Mouse (Mus musculus) adrenal gland, adult 18-20 months (tissue): ENCODE measurements around the gene Lhx5. TPM values are rescaled to one million over a fixed set of nuclear protein-coding genes. Genes with fewer than 3 reads are reported as not detected.

Source experiments
- DNase-seq, 2 experiments: peaks; one replicate each; pipeline ENCODE4 v3.0.0; 2021 to 2022; ENCODE audit warnings: low spot score in 2 of 2
- total RNA-seq, 2 experiments: library from RNA; stranded (reverse); gene quantifications; 1 replicate in 1 of 2; 2 replicates in 1 of 2; pipeline ENCODE4 v1.2.3; 2021

The Lhx5 gene
- total RNA-seq, 2 experiments from 2014 or later, result not detected

DNA sequence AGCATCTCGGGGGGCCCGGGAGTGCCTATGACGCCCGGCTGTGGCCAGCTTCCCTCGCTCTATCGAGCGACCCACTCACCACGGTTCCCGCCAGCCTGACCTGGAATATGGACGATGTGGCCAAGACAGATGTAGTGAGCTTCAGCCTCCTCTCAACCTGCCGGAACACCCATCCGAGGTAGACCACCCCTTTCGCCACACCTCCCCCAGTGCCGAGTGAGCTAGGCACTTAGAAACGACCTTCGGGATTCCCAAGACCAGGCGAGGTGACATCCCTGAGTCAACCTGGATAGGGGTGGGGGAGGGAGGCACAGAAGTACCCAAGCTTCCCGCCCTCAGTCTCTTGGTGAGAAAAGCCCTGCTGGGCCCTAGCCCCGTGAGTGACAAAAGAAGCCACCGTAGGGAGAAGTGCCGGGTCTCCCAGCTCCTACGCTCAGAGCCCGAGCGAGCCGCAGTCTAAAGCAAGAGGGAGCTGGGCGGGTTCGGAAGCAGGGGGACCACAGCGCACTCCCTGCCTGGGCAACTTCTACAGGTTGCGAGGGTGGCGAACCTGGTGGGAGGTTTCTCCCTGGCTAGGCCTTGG lies 407 bp upstream of the Lhx5 start:
- DNase-seq, result no peak

DNA sequence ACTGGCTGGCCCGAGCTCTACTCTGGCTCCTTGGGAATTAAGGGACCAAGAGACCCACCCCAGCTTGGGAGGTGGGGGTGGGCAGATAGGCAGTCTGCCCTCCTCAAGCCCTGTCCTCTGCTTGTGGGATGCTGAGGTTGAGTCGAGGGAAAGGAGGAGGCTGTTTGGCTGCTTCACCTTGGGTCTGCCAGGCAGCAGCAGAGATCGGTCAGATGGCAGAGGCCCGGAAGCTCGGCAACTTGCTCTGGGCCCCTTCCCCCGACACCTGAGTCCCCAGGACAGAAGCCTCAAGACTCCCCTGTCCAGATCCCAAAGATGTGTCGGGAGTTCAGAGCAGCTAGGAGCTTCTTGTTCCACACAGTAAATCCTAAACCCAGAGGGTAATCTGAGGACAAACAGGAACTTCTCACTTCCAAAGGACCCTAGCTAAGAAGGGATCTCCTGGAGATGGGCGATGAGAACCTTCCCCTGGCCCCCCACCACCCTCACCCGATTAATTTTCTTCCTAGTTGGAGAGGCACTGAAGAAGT lies 1.1 kb downstream of the Lhx5 start:
- no peak for DNase-seq

DNA sequence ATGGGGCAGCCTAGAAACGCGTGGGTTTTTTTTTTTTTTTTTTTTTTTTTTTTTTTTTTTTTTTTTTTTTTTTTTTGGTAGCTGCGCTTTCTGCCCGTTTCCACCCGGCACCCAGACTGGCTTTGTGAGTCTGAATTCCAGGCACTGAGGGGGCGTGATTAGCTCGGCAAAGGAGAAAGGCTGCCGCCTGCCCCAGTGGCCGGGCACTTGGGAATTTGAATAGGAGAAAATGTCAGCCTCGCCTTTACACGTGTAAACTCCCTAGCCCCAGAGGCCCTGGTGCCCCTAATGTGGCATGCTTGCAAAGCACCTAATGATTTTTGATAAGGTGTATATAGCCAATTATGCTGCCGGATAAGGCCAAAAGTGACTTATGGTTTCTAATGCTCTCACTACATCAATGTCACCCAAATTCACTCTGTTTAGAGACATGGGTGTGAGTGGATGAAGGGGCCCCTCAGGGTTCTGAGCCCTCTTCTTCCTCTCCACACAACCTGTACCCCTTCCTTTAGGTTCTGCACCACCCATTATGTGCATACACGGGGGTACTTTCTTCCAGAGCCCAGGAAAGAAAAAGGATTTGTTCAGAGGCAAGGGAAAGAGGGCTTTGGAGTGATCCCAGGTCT lies 1.7 kb downstream of the Lhx5 start:
- no peak for DNase-seq

DNA sequence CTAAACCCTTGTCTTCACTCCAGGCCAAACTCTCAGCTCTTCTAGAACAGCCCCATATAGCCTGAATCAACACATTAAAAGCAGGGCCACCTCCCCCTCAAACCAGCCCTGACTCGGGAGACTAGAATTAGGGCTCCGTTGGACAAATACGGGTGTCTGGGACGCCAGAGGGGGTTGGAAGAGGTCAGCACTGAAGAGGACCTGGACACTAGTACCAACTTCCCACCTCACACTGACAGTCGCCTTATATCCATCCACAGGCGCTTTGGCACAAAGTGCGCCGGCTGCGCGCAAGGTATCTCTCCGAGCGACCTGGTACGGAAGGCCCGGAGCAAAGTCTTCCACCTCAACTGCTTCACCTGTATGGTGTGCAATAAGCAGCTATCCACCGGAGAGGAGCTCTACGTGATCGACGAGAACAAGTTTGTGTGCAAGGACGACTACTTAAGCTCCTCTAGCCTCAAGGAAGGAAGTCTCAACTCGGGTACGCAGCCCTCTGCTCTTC lies 2.8 kb downstream of the Lhx5 start:
- no peak for DNase-seq

DNA sequence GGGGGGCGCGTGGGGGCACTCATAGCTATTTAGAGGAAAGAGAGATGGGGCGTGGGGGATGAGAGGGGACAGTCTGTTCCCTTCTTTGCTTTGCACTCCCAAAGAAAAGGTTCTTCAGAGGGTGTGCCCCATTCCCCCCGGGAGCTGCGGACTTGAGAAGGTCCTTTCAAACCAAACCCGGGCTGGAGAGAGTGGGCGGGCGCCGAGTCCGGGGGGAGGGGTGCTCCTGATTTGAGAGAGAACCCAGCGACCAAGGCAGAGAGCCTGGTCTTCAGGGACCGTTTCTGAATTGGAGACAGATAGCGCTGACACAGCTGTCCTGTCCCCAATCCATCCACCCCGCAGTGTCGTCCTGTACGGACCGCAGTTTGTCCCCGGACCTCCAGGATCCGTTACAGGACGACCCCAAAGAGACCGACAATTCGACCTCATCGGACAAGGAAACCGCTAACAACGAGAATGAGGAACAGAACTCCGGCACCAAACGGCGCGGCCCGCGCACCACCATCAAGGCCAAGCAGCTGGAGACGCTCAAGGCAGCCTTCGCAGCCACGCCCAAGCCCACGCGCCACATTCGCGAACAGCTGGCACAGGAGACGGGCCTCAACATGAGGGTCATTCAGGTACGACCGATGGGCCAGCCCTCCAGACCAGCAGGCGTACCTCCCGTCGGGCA lies 3.6 kb downstream of the Lhx5 start:
- no peak for DNase-seq

DNA sequence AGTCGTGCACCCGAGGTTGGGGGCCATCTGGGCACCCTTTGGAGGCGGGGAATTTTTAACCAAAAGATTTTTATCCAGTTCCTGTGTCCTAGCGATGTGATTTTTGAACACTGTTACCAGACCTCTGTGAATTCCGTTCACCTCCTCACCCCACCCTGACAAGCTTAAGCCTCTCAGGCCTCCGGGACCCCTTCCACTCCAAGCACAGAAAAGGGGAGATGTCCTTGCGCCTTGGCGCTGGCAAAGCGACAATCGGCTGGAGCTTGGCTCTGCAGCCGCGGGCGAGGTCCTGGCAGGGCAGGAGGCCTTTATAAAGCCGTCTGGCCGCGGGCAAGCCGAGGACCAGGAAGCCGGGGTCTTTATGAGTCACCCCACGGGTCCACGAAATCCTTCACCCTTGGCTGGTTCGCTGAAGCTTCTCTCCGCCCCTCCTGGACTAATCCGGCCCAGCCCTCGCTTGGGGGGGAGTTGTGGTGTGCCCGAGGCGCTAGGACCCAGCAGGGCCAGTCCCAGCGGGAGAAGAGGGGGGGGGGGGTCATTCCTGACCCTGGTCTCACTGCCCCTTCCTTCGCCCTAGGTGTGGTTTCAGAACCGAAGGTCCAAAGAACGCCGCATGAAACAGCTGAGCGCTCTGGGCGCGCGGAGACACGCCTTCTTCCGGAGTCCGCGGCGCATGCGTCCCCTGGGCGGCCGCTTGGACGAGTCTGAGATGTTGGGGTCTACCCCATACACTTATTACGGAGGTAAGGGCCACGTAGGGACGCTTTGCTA lies 4.4 kb downstream of the Lhx5 start:
- DNase-seq, result no peak

DNA sequence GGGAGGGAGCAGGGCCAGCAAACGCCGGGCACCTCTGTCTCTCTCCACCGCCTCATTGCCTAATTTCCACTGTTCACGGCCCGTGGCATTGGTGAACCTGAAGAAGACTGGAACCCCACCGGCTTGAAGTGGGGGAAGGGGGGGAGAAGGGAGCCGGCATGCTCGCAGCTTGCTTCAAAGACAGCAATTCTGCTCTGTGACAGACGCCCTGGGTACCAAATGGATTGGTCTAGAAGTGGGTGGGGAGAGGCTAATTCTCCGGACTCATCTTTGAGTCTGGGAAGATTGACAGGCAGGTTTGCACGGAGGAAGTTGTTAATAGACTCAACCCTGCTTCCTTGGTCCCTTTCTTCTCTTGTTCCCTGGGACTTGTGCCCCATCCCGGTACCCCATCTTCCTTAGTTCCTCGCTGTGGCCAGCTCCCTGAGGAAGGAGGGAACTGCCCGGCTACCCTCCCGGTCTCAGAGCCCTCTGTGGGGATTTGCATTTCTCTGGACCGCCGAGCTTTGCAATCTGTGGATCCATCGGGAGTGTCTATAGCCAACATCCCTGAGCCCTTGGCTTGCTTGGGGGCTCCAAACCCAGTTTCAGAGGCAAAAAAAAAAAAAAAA lies 5.5 kb downstream of the Lhx5 start:
- DNase-seq, result no peak

DNA sequence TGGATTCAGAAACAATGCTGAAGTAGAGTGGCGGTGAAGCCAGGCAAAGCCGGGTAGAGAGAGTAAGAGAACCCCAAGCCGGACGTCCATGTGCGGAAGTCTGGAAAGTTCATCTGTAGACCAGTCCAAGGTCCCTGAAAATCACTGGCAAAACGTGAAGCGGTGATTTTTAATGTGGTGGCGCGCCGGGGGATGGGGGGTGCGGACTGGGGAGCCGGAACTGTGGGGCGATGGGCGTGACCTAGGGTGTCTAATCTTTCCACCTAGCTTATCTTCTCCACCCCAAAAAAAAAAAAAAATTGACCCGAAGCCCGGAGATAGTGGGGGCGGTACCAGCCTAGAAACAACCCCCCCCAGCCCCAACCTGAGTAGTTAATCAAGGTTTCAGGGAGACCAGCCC lies 6.0 kb downstream of the Lhx5 start:
- no peak for DNase-seq

DNA sequence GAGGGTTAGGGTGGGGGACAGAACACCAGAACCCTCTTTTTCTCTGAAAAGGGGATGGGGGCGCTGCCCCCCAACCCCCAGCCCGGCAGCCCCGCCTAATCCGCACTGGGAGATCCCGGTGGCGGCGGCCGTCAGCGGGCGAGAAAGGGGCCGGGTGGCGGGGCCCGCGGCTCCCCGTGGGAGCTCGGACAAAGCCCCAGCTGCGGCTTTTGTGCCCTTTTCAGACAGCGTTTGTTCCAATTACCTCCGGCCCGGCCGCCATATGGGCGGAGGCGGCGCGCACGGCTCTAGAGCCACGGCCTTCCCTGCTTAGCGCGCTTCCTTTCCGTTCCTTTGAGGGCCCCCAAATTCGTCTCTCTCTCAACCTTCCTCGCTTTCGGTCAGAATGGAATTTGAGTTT lies 6.5 kb downstream of the Lhx5 start:
- no peak for DNase-seq

DNA sequence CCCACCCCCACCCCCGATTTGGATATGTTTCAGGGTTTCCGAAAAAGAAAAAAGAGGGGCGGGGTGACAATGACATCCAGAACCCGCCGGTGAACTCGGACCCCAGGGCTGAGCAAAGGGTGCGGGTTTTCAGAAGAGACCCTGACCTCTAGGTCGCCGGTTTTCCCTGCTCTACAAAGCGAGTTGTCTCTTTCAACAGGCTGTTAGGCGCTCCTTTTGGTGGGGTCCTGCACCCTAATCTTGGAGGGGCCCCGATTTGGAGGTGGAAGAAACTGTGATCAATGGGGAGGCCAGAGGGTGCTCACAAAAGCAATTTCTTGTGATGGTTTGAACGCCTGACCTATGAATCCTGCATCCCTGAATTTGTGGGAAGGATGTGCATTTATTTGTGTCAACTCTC lies 7.0 kb downstream of the Lhx5 start:
- DNase-seq, result no peak

DNA sequence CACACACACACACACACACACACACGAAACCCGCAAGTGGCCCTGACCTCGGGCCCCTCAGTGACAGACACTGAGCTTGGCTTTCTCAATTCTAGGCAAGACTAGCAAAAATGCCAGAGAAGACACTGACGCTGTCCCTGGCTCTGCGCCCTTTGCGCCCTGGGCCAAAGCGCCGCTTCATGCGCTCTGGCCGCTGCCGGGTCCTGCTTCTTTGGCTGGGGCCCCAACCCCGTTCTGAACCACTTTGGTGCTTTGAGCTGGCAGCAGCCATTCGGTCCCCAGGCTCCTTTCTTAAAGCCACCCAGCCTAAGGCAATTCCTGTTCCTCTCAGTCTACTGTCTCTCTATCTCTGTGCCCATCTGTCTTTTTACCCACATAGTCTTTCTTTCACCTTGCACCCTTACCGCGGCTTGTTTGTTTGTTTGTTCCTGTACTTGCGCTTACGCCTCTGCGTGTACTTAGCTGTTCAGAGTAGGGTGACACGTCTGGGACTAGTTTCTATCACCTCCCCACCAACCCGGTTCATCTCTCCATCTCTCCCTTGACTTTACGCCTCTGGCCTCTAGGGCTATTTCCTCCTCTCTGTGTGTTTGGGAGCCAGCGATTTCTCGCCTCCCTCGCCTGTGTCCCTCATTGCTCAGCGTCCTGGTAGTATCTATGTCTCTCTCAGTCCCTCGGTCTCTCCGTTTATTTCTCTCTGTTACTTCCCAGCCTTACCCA lies 7.7 kb downstream of the Lhx5 start:
- no peak for DNase-seq

DNA sequence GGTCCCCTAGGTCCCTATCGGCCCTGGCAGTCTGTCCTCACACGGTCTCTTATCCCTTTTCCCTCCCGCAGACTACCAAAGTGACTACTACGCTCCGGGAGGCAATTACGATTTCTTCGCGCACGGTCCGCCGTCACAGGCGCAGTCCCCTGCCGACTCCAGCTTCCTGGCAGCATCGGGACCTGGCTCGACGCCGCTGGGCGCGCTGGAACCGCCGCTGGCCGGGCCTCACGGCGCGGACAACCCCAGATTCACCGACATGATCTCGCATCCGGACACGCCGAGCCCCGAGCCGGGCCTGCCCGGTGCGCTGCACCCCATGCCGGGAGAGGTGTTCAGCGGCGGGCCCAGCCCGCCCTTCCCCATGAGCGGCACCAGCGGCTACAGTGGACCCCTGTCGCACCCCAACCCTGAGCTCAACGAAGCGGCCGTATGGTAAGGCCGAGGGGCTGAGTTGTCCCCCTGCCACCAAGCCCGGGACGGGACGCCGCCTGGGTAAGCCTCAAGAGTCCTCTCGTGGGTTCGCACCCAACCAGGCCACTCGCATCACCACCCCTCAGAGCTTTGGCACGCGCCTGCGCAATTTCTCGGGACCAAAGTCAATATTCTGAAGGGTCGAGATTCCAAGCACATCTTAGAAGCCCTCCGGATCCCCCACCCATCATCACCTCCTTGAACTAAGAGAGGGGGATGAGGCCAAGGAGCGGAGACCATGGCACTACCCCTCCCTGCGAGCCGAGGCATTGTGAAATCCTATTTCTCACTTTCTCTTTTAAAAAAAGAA lies 8.6 kb downstream of the Lhx5 start:
- no peak for DNase-seq

DNA sequence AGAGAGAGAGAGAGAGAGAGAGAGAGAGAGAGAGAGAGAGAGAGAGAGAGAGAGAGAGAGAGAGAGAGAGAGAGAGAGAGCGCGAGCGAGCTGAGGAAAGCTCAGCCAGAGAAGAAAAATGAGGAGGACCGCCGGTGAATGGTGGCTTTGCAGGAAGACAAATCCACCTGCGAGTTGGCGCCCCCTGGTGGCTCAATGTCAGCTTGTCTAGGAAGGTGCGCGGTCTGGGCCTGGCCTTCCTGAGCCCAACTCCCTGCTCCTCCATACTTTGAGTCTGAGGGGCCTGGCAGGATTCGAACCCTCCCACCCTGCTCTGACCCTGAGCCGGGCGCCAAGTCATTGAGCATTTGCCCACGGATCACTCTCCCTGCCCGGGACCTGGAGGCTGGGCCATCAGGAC lies 9.2 kb downstream of the Lhx5 start:
- DNase-seq, result peak; percentile 91 to 92

DNA sequence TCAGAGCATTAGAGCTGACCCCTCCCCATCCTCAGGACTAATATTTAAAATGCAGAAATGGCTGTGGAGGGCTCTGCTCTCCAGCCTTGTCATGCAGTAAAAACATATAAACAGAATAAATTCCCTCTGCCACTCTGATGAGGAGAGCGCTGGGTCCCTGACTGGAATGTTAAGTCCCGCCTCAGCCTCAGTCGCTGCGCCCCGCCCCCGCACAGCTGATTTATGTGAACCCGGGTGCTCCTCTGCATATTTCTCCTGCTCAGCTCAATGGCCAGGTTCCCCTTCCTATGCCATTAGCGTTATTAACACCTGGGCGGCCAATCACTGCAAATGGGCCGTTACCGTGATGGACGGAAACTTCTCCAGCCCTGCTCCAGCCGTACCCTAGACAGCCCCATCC lies 15.8 kb downstream of the Lhx5 start:
- DNase-seq, result no peak

DNA sequence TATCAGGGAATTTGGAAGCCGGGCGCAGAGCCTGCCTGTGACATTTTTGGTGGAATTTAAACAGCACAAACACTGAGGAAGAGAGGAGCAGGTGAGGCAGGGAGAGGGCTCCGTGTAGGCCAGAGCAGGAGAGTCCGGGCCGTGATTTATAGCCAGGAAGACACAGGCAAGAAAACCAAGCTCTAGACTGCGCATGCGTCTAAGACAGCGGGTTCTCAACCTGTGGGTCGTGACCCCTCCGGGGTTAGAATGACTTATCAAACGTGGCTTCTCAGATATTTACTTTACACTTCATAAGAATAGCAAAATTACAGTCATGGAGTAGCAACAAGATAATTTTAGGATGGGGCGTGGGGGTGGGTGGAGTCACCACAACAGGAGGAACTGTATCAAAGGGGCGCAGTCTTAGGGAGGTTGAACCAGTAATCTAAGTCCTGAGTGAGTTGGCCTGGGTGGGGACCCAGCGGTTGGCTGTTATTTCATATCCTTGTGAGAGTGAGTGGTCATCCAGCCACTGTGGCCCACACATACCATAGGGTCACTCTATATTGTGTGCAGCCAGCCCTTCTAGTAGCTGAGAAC lies 23.3 kb downstream of the Lhx5 start:
- no peak for DNase-seq

DNA sequence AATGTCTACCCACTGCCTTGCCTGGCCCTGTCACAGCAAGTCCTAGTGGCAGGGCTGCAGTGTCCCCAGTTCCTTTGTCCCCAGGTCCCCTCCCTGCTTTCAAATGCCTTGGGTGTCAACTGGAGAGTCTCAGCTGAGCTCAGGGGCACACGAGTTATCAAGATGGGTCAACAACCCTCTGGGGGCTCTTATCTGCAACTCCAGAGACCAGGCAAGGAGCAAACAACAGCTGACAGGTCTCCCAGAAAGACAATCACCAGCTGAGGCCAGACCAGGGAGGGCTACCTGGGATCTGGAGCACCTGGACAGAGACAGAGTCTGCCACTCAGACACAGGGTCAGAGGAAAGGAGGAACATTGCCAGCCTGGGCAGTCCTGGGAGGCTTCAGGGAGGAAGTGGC lies 24.8 kb downstream of the Lhx5 start:
- DNase-seq, result no peak

DNA sequence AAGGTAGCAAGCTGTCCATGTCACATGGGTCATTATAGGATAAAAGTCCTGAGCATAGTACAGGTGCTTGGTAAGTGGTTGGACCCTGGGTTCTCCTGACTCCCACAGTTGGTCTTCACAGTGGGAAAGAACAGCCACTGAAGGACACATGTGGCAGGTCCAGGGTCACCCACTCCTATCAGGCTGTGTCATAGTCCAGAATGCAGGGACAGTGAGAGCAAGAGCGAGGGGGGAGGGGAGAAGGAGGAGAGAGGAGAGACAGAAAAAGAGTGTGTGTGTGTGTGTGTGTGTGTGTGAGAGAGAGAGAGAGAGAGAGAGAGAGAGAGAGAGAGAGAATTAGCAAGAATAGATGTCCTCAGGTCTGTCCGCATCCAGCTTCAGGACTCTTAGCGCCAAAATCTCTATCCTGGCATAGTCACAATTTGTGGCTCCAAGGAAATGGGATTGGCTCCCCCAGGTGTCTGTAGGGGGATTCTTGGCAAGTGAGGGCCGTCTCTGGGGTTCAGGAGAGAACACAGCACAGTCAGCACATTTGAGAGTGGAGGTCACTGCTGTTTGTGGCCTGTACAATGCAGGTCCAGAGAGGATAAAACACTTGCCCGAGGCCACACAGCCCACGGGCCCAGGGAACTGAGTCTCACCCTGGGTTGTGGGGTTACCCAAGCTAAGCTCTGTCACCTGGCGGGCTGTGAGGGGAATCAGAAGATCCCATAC lies 25.5 kb downstream of the Lhx5 start:
- no peak for DNase-seq

DNA sequence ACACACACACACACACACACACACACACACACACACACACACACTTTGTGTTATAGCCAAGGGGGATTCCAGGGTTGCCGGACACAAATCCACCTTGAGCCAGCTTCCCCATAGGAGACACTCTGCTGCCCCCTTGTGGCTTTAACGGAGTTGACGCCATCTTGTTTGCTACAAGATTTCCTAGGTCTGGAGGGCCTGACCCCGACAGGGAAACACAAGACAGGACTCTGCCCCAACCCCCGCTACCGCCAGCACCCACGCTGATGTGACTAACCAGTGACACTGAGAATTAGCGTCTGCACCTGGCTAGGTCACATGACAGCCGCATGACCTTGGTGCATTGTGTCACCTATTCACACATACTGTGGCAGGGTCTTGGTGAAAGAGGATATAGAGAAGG lies 26.1 kb downstream of the Lhx5 start:
- peak; percentile 49 to 57 for DNase-seq

DNA sequence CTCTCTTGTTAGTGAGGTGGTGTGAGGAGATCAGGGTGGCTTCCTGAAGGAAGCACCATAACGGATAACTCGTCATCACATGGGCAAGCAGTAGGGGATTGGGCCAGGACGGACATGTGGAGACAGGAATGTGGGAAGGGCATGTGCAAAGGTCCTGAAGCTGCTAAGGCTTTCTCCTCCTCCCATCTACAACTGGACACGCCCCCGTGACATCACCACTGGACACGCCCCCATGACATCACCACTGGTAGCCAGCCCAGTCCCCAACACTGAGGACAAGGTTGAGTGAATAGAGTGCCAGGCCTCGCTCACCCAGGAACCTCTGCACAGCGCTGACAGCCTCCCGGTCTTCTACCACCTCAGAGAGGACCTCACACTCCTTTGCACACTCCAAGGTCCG lies 27.6 kb downstream of the Lhx5 start:
- no peak for DNase-seq
